Mouse (Mus musculus) kidney, postnatal 4 days (tissue): Measurements from ENCODE around the gene Erc2.

ENCODE experiments used
- DNase-seq, 2 experiments: peaks; one replicate each; pipeline ENCODE4 v3.0.0; 2021; ENCODE audit warnings: mixed read lengths in 2 of 2

Erc2 gene

DNA sequence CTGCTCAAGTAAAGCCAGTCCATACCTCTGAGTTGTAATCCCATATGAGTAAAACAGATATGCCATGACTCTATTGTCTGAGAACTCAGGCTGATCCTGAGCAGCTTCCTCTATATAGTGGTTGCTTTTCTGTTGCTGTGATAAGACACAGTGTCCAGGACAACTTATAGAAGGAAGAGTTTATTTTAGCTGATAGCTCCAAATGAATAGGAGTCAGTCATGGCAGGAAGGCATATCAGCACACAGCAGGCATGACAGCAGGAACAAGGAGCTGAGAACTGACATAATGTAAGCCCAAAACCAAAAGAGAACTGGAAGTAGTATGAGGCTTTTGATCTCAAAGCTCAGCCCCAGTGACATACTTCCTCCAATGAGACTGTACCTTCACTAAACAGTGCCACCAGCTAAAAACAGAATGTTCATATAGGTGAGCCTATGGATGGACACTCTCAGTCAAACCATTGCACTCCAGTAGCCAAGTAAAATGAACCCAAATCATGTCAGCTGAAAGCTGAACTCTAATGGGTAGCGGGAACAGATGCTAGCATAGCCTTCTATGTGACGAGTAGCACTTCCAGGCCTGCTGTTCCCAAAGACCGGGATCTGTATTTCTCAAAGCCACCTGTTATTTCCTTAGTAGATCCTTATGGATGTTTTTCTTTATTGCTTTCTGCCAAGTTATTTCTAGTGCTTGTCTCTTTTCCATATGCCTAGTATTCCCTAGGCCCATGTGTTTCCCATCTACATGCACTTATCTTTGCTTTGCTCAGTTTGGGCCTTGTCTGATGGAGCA lies 764.8 kb downstream of the Erc2 start:
- no peak for DNase-seq

DNA sequence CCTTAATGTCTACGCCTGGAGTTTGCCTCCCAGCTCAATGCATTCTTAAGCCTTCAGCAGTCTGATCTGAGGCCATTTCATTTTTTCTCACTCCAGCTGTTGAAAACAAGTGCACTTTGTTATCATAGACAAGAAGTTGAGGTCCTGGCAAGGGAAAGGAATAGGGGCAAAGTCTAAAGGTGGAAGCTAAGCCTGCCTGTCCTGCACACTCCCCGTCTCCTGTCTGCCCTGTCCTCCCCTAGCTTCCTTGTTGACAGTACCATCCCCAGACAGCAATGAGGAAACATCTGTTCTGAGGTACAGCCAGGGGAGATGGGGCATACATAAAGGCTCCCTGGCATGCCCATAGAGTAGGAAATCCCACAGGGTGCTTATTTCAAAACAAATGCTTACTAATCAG lies 776.7 kb downstream of the Erc2 start:
- DNase-seq: no peak

DNA sequence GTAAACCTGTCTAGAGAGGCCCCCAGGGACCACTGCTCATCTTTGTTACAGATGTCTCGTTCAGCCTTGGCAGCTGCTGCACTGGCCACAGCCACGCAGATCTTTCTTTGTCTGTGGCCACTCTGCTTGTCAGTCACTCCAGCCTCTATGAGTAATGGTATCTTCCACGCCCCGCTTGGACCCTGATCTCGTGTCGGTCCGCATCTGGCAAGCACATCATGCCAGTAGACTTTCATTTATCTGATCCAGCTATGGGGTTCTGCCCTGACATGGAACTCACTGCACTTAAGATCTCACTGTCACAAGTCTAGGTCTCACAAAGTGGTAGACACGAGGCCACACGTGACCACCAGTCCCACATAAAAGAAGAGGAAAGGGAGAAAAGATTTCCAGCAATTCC lies 777.7 kb downstream of the Erc2 start:
- DNase-seq: no peak

DNA sequence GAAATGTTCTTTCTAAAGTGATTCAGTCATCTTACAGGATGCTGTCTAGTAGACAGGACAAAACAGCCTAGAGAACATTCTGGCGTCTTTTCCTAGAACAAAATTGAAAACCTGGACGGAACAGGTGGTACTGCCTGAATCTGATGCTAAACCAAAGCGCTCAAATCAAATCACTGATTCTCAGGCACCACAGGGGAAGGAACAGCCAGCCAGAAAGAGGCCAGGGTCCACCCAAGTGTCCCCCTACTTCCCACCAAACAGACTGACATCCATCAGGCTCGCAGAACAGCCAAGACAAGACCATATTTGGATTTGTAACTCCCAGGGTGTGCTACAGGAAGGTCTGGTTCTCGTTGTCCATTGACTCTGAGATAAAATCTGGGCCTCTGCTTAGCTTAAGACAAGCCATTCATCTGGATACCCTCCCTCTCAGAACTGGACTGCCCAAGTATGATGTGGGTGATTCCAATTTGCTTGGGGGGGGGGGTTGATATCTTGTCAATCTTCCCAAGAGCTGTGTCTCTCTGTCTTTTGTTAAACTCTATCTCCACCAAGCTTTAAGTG lies 783.1 kb downstream of the Erc2 start:
- DNase-seq: no peak

DNA sequence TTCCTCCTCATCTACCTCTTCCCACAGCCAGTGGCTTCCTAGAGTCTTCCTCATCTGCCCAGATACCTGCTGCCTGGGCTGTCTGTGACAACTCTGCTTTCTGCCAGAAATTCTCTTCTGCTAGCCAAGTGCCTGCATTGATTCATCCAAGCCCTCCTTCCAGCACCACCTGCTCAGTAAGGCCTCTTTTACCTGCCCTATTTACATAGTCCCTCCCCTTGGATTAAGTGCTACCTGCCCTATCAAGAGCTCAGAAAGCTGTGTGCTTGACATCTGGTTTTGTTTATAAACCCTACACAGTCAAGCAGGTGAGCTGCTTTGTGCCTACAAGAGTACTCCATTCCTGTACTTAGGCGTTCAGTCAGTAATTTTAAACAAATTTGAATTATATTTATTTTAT lies 787.2 kb downstream of the Erc2 start:
- no peak for DNase-seq

DNA sequence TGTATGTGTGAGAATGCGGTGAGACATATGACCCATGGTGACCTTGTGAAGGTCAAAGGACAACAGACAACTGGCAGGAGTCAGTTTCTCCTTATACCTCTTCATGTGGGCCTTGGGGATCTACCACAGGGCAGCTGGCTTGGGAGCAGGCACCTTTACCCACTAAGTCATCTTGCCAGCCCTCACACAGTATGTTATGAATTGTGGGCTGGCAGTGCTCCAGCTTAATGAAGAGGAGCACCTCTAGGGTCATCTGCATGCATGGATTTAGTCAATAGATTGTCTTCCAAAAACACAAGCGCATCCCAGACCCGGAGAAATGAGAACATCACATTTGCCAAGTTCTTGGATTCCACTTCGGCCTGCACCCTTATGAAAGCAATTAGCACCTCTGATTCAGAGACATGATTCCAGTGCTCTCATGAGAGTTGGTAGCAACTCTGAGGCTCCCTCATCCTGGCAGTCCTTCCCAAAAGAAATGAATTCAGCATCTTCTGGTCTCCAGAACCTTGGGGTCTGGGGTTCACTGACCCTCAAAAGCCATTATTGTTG lies 787.6 kb downstream of the Erc2 start:
- DNase-seq: no peak

DNA sequence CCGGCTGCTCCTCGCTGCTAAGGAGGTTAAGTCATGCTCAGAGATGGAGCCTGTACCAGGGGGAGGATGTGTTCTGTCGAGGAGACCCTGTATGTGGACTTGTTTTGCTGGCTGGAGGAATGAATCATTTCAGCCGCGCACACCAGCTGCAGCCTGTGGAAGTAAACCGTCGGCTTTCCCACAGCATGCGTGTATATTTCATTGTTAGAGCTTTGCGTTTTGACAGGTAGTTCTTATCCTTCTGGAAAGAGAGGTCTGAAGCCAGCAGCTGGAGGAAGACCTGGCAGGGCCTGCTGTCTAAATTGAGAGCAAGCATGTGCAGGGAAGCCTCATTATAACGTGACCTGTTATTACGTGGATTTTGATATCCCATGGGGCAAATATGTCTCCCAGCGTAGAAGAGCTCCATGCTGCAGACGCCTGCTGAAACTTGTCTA lies 788.6 kb downstream of the Erc2 start:
- DNase-seq: peak; percentile 49 to 56

DNA sequence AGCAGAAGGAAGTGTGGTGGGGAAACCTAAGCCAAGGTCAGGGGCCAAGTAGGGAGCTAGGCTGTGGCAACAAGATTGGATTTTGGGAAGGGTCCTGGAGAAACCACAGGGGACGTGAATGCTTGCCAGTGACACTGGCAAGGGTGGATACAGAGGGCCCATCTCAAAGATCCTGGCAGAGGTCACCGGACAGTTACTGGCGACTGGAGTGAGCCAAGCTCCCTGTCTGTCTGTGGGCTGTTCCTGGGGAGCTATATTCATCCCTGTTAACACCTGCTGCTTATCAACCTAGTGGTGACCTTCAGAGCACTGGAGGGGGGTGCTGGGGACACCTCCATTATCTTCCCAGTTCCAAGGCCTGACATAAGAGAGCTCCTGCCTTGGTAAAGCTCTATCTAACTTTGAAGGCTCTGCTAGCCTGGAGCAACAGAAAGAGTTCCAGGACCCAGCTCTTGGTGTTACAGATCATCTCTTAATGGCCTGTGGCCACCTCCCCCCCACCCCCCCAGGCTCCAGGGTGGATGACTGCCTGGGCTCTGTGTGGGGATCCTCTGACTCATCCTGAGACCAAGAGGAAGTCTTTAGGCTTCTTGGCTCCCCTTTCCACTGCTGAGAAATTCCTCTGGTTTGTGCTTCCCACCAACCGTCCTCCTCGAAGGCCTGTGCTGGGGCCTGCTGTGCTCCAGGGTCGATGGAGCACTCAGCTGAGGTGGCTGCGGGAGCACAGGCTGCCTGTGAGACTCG lies 790.2 kb downstream of the Erc2 start:
- no peak for DNase-seq

DNA sequence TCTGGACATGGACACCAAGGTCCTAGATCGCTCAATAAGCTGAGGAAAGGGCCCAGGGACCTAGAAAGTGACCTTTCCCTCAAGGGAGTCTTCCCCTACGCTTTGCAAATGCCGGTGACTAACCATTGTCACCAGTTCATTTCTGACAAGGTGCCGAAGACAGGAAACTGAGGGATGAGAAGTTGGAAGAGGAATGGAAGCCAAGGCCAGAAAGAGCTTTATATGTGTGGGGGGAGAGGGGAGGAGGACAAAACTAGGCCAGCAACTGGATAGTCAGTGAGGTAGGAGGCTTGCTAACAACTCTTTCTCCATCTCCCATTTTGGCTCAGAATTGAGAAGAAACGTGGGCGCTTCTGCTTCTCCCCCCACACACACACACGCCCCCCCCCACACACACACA lies 791.3 kb downstream of the Erc2 start:
- no peak for DNase-seq

DNA sequence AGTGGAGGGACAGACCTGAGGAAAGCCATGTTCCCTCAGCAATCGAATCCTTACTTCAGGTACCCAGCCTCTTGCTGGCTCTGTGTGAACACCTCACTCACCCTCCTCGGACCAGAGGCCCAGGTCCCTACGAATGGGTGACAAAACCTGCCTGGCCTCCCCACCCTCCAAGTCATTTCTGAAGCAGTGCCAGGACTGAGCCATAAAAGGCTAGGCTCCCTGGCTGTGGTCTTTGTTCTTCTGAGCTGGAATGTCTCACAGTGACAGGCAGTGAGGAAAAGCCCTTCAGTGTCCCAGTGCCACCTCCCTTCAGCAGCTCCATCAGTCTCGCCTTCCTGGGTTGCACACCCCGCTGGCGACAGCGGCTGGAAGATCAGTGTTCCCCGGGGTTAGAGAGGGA lies 794.8 kb downstream of the Erc2 start:
- DNase-seq: peak; percentile 22 to 47

DNA sequence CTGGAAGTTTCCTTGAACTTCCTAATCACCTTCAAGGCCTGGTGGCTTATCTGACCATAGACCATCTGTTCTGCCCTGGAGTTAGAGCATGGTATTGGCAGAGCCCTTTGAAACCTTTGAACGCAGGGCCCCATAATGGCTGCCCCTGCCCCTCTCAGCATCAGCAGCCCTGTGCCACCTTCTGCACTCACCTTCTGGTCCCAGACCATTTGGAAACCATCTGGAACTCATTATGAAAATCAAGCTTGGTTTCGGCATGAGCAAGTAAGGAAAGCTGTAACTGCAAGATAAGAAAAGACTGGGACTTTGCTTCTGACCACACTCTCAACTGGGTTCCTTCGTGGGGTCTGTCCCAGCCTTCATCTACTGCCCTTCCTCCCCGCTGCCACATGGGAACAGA lies 796.3 kb downstream of the Erc2 start:
- DNase-seq: no peak

DNA sequence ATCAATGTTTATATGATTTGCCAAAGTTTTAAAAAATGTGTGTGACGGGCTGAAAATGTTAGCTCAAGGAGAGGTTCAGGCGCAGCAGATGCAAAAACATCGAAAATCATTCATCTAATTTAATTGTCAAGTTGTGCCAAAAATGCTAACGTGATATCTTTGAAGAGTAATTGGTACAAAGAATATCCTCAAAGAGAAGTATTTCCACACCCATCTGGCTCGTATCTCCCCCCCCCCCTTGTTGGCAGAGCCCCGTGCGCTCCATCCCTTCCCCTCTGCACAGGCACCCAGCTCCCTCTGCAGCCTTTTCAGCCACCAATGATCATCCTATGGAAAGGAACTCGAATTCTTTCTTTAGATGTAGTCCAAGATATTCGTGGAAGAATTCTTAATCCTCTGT lies 797.0 kb downstream of the Erc2 start:
- DNase-seq: no peak

DNA sequence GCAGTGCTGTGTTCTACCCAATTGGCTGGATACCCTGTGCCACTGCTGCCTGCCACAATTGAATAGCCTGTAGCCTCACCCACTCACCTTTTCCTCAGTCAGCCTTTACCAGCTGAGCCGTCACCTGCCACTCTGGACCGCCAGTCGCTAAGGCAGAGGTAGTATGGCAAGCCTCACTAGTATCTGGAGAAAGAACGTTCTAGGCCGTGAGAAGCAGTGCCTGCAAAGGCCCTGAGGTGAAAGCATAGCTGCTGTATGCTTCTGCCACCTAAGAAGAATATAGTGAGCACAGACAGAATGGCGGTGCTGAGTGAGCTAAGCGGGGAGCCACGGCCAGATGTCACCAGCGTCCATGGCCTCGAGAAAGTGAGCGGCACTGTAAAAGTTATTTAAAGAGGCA lies 798.4 kb downstream of the Erc2 start:
- no peak for DNase-seq

DNA sequence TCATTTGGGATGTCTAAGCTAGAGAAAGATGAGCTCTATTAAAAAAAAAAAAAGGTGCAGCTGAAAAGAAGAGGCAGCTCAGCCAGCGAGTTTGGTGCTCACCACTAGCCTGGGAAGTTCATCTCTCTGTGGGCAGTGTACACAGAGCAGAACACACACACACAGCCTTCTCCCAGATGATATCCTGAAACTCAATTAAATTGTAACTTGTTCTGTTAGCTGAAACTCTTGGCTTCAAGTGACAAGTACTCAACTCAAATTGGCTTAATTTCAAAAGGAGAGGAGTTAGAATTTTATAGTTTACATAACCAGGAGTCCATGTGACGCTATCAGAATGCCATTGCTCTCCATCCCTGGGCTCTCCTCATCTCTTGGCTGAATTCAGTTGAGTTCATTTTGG lies 804.4 kb downstream of the Erc2 start:
- no peak for DNase-seq

DNA sequence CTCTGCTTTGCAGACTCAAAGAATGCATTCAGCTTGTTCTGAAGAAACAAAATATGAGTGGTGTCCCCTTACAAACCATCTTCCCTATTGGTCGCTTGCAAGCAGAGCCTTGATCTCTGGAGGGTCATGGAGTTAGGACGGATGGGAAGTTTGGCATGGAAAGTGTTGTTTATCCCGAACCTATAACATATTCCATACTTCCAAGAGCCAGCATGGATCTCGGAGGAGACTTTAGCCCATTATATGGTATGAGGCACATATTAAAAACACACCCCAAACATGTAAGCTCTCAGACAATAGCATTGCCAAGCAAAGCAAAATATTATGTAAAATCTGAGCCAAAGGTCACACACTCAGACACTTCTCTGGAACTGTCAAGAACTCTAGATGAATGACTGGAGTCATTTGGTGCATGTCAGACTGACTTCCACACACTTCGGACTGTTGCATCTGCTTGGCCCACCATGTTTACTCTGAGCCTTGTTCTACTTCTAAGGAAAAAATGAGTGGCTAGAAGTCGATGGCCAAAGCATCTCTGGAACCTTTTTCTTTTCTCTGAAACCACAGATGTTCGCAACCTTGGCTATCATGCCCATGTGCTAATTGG lies 809.6 kb downstream of the Erc2 start:
- DNase-seq: no peak

DNA sequence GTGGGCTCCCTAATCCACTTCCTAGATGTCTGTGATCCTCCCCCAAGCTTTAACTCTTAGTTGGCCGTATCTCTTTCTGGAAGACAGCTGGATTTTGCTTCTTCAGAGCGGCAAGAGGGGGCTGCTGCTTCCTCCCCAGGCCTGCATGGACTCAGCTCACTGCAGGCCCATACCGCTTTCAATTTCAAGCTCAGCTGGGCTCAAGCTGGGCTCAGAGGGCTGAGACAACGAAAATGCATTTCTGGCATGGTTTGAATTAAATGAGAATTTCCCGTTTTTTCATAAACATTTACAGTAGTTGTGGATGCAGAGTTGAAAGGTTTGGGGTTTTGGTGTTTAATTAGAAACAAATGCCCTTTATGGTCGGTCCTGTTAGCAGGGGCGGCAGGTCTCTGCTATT lies 812.8 kb downstream of the Erc2 start:
- DNase-seq: no peak

DNA sequence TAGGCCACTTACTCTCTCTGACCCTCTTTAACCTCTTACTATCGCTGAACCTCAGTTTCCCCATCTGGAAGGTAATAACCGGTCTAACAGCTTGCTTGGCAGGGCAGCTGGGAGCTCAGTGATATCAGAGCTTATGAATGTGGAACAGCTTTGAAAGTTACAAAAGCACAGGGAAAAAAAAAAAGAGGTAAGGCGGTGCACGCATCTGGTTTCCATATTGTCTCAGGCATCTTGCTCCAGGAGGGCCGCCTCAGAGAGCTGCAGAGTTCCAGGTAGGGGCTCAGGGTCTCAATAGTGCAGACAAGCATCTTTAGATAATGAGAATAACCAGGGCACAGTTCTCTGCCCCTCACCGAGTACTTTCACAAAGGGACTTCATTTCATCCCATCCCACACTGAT lies 816.9 kb downstream of the Erc2 start:
- DNase-seq: no peak

DNA sequence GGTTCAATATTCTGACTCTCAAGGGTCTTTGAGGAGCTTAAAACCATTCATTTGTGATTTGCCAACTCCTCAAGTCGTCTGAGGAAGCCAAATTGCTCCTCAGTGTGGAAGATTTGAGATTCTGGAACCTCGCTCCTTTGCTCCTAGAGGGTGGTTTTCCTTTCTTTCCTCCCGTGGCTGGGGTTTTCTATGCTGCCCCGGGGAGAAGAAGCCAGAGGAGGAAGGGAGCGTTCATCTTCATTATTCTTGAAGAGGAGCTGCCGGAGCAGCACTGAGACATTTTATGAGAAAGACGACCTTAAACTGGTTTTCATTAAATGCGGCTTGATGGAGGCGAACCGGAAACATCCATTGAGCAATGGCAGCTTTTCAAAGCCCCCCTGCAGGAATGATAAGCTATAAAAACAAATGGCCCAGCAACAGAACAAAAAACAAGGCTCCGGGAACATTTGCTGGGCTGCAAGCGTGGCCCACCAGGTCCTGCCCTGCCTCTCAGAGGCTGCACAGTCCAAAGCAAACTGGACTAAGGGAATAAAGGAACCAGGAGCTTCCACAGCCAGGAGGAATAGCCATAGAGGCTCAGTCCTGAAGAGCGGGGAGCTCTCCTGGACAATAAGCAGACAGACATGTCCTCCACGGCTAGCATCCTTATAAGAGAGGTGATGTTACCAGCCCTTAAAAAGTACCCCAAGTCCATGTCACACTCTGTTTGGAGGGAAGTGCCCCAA lies 819.2 kb downstream of the Erc2 start:
- peak; percentile 41 to 58 for DNase-seq

DNA sequence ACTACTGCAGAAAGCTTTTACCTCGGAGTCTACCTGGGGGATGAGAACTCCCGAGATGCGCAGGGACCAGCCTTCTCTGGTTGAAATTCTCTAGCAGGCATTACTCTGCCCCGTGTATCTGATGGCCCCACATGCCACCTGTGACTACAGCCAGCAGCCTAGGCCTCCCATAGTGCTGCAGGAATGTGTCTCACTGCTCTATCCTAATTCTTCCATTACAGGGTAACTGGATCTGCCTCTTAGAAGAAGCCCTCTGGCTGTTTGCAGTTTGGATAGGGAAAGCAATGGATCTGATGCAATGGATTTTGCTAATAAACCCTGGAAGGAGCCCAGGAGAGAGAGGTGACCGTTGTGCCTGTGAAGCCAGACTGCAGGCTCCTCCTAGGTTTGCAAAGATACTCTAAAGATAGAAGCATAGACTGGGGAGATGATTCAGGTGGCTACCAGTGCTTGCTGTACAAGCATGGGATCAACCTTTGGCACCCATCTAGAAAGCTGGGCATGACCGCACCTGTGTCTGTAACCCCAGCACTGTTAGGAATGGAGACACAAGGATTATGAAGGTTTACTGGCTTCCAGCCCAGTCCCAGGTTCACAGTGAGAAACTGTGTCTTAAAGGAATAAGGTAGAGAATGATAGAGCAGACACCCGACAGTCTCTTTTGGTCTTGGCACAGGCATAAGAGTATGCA lies 821.2 kb downstream of the Erc2 start:
- no peak for DNase-seq

DNA sequence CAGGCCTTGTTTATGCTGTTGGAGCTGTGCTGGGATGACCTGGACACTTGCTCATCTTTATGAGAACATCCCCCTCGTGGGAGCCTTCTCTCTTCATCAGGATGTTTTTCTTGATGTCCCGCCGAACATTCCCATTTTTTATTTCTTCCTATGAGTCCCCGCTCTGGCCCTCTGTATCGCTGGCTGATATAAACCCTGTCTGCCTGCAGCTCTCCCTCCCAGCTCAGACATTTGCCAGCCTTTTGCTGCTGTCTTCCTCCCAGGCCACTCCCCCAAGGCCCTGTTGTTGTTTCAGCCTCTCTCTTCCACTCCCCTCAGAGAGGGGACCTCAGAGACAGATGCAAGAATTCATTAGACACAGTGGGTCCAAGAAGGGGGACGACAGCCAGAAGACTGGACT lies 823.5 kb downstream of the Erc2 start:
- peak; percentile 35 to 50 for DNase-seq

DNA sequence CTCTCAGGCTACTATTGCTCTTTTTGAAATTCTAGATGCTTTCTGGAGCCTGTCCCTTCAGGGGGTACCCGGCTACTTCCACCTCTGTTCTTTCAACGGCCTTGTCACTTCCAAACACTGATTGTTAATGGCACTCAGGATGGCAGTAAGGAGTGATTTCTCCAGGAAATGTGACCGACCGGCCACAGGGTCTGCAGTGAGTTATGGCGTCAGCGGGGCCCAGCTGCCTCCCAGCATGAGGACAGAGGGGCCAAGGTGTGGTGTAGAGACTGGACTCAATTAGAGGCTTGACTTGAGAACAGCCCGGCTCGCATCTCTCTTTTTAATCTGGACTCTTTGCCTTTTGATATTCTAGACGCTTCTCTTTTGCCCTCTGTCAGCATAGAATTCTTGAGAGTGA lies 829.5 kb downstream of the Erc2 start:
- no peak for DNase-seq
